Mouse (Mus musculus) erythroblast, embryonic 14.5 days (primary cell): ENCODE measurements around the gene Skp1a.

ENCODE experiments used
- GATA1 ChIP-seq: IDR thresholded peaks from 2 replicates; pipeline ENCODE4 v1.6.1; 2012; ENCODE audit warnings: low read length, inconsistent platforms, mixed read lengths
- TAL1 ChIP-seq: IDR thresholded peaks from 3 replicates; pipeline ENCODE4 v1.6.1; 2012; ENCODE audit warnings: low read length, inconsistent platforms, mixed read lengths

- no peak for TF ChIP-seq TAL1
- TF ChIP-seq GATA1, result no peak
These were observed 40.1 kb downstream of the Skp1a start for GRCm38 (mm10) chr11:52271765-52272495.
